ENCODE assay signal across 16 mouse cellular contexts in the genomic region with DNA sequence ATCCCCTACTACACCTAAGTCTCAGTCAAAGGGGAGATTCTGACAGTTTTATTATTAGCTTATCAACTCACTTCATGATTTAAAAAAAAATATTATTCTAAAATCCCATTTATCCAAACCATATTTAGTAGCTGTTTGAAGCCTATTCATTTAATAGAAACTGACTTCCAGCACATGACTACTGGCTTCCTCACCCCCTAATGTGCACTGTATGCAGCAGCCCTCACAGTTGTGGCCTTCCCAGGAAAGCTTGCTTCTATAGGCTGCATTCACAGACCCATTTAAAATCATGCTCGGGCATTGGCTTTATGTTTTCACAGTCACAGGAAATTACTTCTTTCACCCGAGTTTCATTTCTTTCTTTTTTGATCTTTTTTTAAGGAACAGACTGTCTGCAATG.
"Had no signal": no experiment of that assay in that cellular context is flagged by ENCODE, and none has a peak within 500 bp of the region (broad histone marks: within the 10 kb centered on the region; RNA-seq: fewer than 3 reads in every experiment).

No protein-coding gene starts in this region.

- H3K36me3 ChIP-seq: neural tube, embryonic 13.5 days; neural tube, embryonic 15.5 days; stomach, embryonic 15.5 days had no signal

- H3K4me1 ChIP-seq: neural tube, embryonic 13.5 days; neural tube, embryonic 15.5 days; stomach, embryonic 15.5 days had no signal

- H3K27ac ChIP-seq: neural tube, embryonic 13.5 days; neural tube, embryonic 15.5 days; stomach, embryonic 15.5 days; stomach, postnatal 0 days had no signal

- H3K9me3 ChIP-seq: neural tube, embryonic 13.5 days; neural tube, embryonic 15.5 days; stomach, embryonic 15.5 days had no signal

- H3K4me2 ChIP-seq: neural tube, embryonic 13.5 days; neural tube, embryonic 15.5 days; stomach, embryonic 15.5 days had no signal

- H3K27me3 ChIP-seq: neural tube, embryonic 13.5 days; neural tube, embryonic 15.5 days; stomach, embryonic 15.5 days had no signal

- DNase-seq: retina, postnatal 1 day; right cerebral cortex, adult 18-20 months; right cerebral cortex, postnatal 14 days; right cerebral cortex, postnatal 25 days; right cerebral cortex, postnatal 4 days; spleen, adult 18-20 months; thymus, adult 18-20 months; thymus, adult 2 months; thymus, postnatal 14 days; thymus, postnatal 25 days; thymus, postnatal 36 days; thymus, postnatal 4 days had no signal

- H3K9ac ChIP-seq: neural tube, embryonic 13.5 days; neural tube, embryonic 15.5 days; stomach, embryonic 15.5 days had no signal

- H3K4me3 ChIP-seq: neural tube, embryonic 13.5 days; neural tube, embryonic 15.5 days; stomach, embryonic 15.5 days had no signal
